Mouse (Mus musculus) adipocyte (in vitro differentiated cells): ENCODE data around the gene Vmn2r113.
"Not testable (repeated sequence)": the region's sequence is repeated elsewhere in the genome, so short reads cannot be mapped to it uniquely, and the experiment has no call there.

ENCODE experiments used
- DNase-seq: peaks from one replicate; pipeline ENCODE4 v3.0.0-alpha.2; 2016; ENCODE audit warnings: low spot score

The Vmn2r113 gene

DNA sequence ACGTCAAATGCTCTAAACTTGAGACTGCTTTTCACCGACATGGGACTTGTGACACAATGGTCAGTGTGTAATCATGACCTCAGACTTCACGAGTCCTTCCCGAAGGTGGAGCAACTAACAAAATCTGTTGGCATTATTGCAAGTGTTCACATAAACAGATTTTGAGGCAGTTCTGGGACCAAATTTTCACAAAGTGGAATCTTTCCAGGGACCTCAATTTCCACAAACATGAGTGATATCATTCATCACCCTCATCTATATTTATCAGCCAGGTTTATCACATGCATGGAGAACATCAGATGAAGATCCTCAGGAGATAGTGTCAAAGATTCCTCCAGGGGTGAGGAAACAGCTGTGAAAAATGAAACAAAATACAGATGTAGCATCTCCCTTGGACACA is at the start of gene Vmn2r113:
Gene Vmn2r113, plus strand, starts transcription at position 301 of the 400 bp plus-strand sequence.
- DNase-seq: not testable (repeated sequence)
